Mouse (Mus musculus) frontal cortex, adult 2 months (tissue): ENCODE data around the gene Adcy4. TPM values are rescaled to one million over a fixed set of nuclear protein-coding genes. Genes with fewer than 3 reads are reported as not detected.

Experiments
- DNase-seq, 2 experiments: peaks; one replicate each; pipeline ENCODE4 v3.0.0; 2022; ENCODE audit warnings: low spot score in 1 of 2; ENCODE audit errors: extremely low spot score in 1 of 2
- polyA plus RNA-seq: library from polyadenylated mRNA; depleted of rRNA; stranded (reverse); fragments of >200 nt; gene quantifications from 2 replicates; pipeline ENCODE4 v1.2.3, GENCODE M21; 2012

Gene Adcy4
- polyA plus RNA-seq, 1 experiment, result 4.3 TPM

GRCm38 (mm10) chr14:55761163-55761562 is 22.7 kb downstream of the Adcy4 start, which contains the start of gene Ltb4r2:
Gene Ltb4r2, plus strand, starts transcription at chr14:55761428.
- no peak for DNase-seq

GRCm38 (mm10) chr14:55760156-55760555 is 23.7 kb downstream of the Adcy4 start:
- peak; percentile 59 to 94 for DNase-seq

GRCm38 (mm10) chr14:55758363-55758784 is 25.5 kb downstream of the Adcy4 start, which contains the start of gene Cideb:
Gene Cideb, minus strand, starts transcription at chr14:55758458.
- peak in 1 of 2 experiments; percentile 74 for DNase-seq

GRCm38 (mm10) chr14:55757566-55757965 is 26.3 kb downstream of the Adcy4 start:
- no peak for DNase-seq

GRCm38 (mm10) chr14:55747051-55747847 is 36.6 kb downstream of the Adcy4 start:
- DNase-seq, result no peak

- DNase-seq, result no peak
These were observed 38.0 kb downstream of the Adcy4 start for GRCm38 (mm10) chr14:55745861-55746237.

- DNase-seq, result peak; percentile 71 to 88
These were observed 38.6 kb downstream of the Adcy4 start, which contains the start of the genes Dhrs1 and Nop9 for GRCm38 (mm10) chr14:55745180-55745860. Gene Dhrs1, minus strand, starts transcription at chr14:55745690. Gene Nop9, plus strand, starts transcription at chr14:55745693.

GRCm38 (mm10) chr14:55743711-55744110 is 40.2 kb downstream of the Adcy4 start:
- peak; percentile 57 to 94 for DNase-seq

- DNase-seq, result no peak
These were observed 46.7 kb downstream of the Adcy4 start for GRCm38 (mm10) chr14:55737086-55737687.

- no peak for DNase-seq
These were observed 48.1 kb downstream of the Adcy4 start for GRCm38 (mm10) chr14:55735758-55736157.

GRCm38 (mm10) chr14:55735334-55735733 is 48.6 kb downstream of the Adcy4 start:
- DNase-seq, result no peak

GRCm38 (mm10) chr14:55734869-55735268 is 49.0 kb downstream of the Adcy4 start:
- no peak for DNase-seq

- DNase-seq, result no peak
These were observed 50.0 kb downstream of the Adcy4 start for GRCm38 (mm10) chr14:55733889-55734288.

- peak; percentile 27 to 69 for DNase-seq
These were observed 53.3 kb downstream of the Adcy4 start for GRCm38 (mm10) chr14:55730531-55731032.

- DNase-seq, result no peak
These were observed 53.8 kb downstream of the Adcy4 start for GRCm38 (mm10) chr14:55730116-55730515.

GRCm38 (mm10) chr14:55727889-55728685 is 55.8 kb downstream of the Adcy4 start:
- DNase-seq, result no peak

- DNase-seq, result no peak
These were observed 57.6 kb downstream of the Adcy4 start for GRCm38 (mm10) chr14:55726261-55726660.

- DNase-seq, result no peak
These were observed 59.5 kb downstream of the Adcy4 start for GRCm38 (mm10) chr14:55724411-55724871.

GRCm38 (mm10) chr14:55723433-55723832 is 60.5 kb downstream of the Adcy4 start:
- DNase-seq, result no peak

- no peak for DNase-seq
These were observed 61.4 kb downstream of the Adcy4 start for GRCm38 (mm10) chr14:55722438-55722945.
